Mouse (Mus musculus) bone marrow macrophage, adult 2 months (primary cell): ENCODE measurements at regions not wholly inside any gene's neighbourhood (a gene's known extent, or its start where the extent isn't known, plus 50 kb on each side); places are given as distances from the start of the nearest gene placed in this dataset.

Source experiments
- CTCF ChIP-seq: IDR thresholded peaks from 2 replicates; pipeline ENCODE4 v1.5.1; 2012; ENCODE audit warnings: low read depth, mild to moderate bottlenecking, low read length, moderate library complexity
- POLR2A ChIP-seq: IDR thresholded peaks from 2 replicates; pipeline ENCODE4 v1.6.1; 2012; ENCODE audit warnings: mild to moderate bottlenecking, low read depth, low read length, borderline replicate concordance

- no peak for TF ChIP-seq CTCF
- TF ChIP-seq POLR2A, result no peak
Observed at GRCm38 (mm10) chr7:95682521-95682920, 488.5 kb upstream of the Tenm4 start.
